Mouse (Mus musculus) kidney, postnatal 0 days (tissue): ENCODE measurements around the gene 6430531B16Rik. TPM values are rescaled to one million over a fixed set of nuclear protein-coding genes. Genes with fewer than 3 reads are reported as not detected.

Source experiments
- ATAC-seq: fragments of 200-750 bp; cut with Nextera tagmentation; replicated peaks from 2 replicates; pipeline ENCODE4 v1.8.0; 2017; ENCODE audit warnings: low read depth, moderate number of reproducible peaks, moderate TSS enrichment, moderate library complexity; ENCODE audit not compliant: low FRiP score
- DNase-seq: peaks from one replicate; pipeline ENCODE4 v3.0.0-alpha.2; 2016; ENCODE audit warnings: low spot score
- H3K27ac ChIP-seq: fragments of 300-500 bp; sonication (generic); 2 replicates; pipeline ENCODE4 v1.5.1; 2014; ENCODE audit warnings: mild to moderate bottlenecking
- H3K27me3 ChIP-seq: fragments of 300-500 bp; sonication (generic); 2 replicates; pipeline ENCODE4 v1.6.1; 2014; ENCODE audit warnings: low read length, mixed read lengths; ENCODE audit not compliant: insufficient read depth
- H3K36me3 ChIP-seq: fragments of 300-500 bp; sonication (generic); 2 replicates; pipeline ENCODE4 v1.6.1; 2014; ENCODE audit warnings: low read length, mixed read lengths; ENCODE audit not compliant: insufficient read depth
- H3K4me1 ChIP-seq: fragments of 300-500 bp; sonication (generic); replicated peaks from 2 replicates; pipeline ENCODE4 v1.6.1; 2014; ENCODE audit warnings: antibody characterized with exemption, low read length, mixed read lengths; ENCODE audit not compliant: insufficient read depth
- H3K4me2 ChIP-seq: fragments of 300-500 bp; sonication (generic); 2 replicates; pipeline ENCODE4 v1.6.1; 2014; ENCODE audit warnings: mild to moderate bottlenecking, low read length, moderate library complexity, mixed read lengths
- H3K4me3 ChIP-seq: fragments of 300-500 bp; sonication (generic); replicated peaks from 2 replicates; pipeline ENCODE4 v1.5.1; 2014; ENCODE audit warnings: low read depth, low read length
- H3K9ac ChIP-seq: fragments of 300-500 bp; sonication (generic); 2 replicates; pipeline ENCODE4 v1.6.1; 2014; ENCODE audit warnings: low read depth, low read length
- H3K9me3 ChIP-seq: fragments of 300-500 bp; sonication (generic); replicated peaks from 2 replicates; pipeline ENCODE4 v1.6.1; 2016; ENCODE audit warnings: low read length, inconsistent platforms, mixed read lengths
- CTCF ChIP-seq: IDR thresholded peaks from 2 replicates; pipeline ENCODE4 v1.5.1; 2016; ENCODE audit warnings: antibody characterized with exemption, low read depth, mild to moderate bottlenecking, moderate library complexity
- WGBS: fragments of 180-500 bp; shearing (Covaris S2); extraction: QIAGEN DNeasy Blood & Tissue Kit; methylation state at CpG from one replicate; pipeline ENCODE4 v1.1.7; 2014; 5-methylcytosine and 5-hydroxymethylcytosine counted together
- polyA plus RNA-seq: library from polyadenylated mRNA; unstranded; fragments of >200 nt; fragmentation: Nextera tagmentation; extraction: Ambion mirVana; gene quantifications from 2 replicates; pipeline ENCODE4 v1.2.1, GENCODE M21; 2015

6430531B16Rik gene
- polyA plus RNA-seq, 1 experiment from 2014 or later: 0.36 TPM

DNA sequence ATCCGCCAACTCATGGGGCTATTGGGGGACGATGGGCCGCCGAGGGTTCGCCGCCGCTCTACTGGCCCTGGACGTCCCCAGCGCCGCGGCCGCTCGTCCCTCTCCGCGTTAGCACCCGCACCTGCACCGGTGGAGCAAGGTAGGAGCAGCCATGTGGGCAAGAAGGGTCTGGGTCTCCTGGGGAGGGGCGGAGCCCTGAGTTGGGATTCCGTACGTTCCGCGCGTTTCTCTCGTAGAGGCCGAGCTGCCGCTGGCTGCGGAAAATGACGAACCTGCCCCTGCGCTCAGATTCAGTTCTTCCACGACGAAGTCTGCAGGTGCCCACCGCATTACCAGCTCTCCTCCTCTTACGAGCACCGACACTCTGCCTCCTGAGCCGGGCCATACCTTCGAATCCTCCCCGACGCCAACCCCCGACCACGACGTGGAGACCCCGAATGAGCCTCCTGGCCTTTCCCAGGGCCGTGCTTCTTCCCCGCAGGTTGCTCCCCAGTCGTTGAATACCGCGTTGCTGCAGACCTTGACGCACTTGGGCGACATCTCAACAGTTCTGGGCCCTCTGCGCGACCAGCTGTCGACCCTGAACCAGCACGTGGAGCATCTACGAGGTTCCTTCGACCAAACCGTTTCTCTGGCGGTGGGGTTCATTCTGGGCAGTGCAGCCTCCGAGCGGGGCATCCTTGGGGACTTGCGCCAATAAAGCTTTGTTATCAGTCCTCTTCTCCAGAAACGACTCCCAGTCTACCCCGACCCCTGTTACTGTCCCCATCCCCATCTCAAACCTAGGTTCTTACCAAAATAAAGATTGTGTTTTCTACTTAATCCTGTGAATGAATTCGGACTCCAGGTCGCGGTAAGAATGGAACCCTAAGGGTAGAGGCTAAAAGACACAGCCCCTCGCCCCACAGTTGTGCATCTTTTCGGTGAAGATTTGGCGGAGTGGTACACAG, 34.0 kb downstream of the 6430531B16Rik start:
- no peak for DNase-seq
- ATAC-seq: no peak

DNA sequence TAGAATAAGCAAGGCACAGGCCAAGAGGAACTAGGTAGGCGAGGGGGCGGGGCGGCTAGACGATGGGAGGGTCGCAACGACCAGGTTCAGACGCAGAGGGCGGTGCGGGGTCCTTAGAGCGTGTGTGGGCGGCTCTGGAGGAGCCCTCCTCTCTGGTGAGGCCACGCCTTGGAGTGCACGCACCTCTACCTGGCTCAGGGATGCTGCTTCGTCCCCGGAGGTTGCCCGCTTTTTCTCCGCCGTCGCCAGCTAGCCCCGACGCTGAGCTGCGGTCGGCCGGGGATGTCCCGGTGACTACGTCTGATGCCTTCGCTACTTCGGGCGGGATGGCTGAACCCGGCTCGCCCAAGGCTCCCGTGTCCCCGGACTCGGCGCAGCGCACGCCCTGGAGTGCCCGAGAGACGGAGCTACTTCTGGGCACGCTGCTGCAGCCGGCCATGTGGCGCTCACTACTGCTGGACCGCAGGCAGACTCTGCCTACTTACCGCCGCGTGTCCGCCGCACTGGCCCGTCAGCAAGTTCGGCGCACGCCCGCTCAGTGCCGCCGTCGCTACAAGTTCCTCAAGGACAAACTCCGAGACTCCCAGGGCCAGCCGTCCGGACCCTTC, 34.8 kb downstream of the 6430531B16Rik start, which contains the start of gene Utf1:
TSS of gene Utf1 (plus strand) at position 116 of the 608 bp plus-strand sequence.
- WGBS: under 1% methylated on average over 59 of the region's 59 CpGs
- no peak for ATAC-seq
- Histone ChIP-seq H3K27ac (no peak within 1 kb of the TSS), H3K36me3 (no peaks in the 10 kb centered on the region), H3K27me3 (peaks cover 45% of the 10 kb centered on the region), H3K9me3 (no peaks in the 10 kb centered on the region), H3K4me2 (peak within 1 kb of the TSS; percentile 47), H3K4me1 (peaks cover 9% of the 10 kb centered on the region; the same call in 1 of the 2 replicates), H3K9ac (0 out of 2 replicates have a peak within 1 kb of the TSS, but pooled peaks have one; percentile 10), H3K4me3 (peak within 1 kb of the TSS; percentile 31)
- peak; percentile 16 for DNase-seq
- TF ChIP-seq CTCF: no peak

More for the DNA sequence above, 34.0 kb downstream of the 6430531B16Rik start:
- Histone ChIP-seq H3K27ac (no peak overlapping the region), H3K4me1 (peaks cover 9% of the 10 kb centered on the region; the same call in 1 of the 2 replicates), H3K9ac (0 out of 2 replicates have a peak overlapping the region, but pooled peaks have one; percentile 10), H3K4me2 (peak overlapping the region; percentile 47), H3K27me3 (peaks cover 45% of the 10 kb centered on the region), H3K36me3 (no peaks in the 10 kb centered on the region), H3K9me3 (no peaks in the 10 kb centered on the region), H3K4me3 (peak overlapping the region; percentile 31)
- 5% methylated on average over 68 of the region's 68 CpGs for WGBS
- TF ChIP-seq CTCF: no peak

DNA sequence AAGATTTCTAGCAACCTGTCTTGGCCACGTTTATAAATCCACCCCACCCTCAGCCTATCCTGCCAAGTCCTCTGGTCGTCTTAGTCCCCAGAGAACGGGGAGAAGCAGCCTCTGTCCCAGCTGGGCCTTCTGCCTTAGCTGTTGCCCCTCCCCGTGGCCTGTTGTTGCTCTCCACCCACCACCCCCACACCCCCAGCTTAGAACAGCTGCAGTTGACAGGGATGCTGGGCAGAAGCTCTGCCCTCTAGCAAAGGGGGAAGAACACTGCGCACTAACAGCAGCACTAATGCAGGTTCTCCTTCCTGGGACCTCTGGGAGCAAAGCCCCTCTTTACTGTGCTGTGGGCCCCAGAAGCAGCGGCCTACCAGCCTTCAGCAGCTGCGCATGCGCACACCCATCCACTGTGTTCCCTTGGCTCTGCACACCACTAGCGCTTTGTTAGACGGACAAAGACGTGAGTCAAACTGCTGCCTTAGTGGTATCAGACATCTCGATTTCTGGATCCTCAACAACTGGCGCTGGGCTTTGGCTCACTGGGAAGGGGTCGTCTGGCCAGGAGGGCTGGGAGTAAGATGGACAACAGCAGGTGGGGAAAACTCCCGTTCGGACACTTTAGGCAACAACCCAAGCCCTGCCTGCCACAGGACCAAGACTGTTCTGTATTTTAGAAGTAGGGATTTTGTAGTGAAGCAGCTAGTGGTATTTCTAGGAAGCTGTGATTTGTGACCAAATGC, 37.9 kb downstream of the 6430531B16Rik start:
- TF ChIP-seq CTCF: no peak
- Histone ChIP-seq H3K27ac (no peak overlapping the region), H3K9me3 (no peaks in the 10 kb centered on the region), H3K4me3 (no peak overlapping the region), H3K4me2 (no peak overlapping the region), H3K27me3 (peaks cover 37% of the 10 kb centered on the region), H3K4me1 (peaks cover 9% of the 10 kb centered on the region; the same call in 1 of the 2 replicates), H3K36me3 (no peaks in the 10 kb centered on the region), H3K9ac (no peak overlapping the region)
- 63% methylated on average over 16 of the region's 16 CpGs for WGBS
- DNase-seq: no peak
- ATAC-seq: no peak

DNA sequence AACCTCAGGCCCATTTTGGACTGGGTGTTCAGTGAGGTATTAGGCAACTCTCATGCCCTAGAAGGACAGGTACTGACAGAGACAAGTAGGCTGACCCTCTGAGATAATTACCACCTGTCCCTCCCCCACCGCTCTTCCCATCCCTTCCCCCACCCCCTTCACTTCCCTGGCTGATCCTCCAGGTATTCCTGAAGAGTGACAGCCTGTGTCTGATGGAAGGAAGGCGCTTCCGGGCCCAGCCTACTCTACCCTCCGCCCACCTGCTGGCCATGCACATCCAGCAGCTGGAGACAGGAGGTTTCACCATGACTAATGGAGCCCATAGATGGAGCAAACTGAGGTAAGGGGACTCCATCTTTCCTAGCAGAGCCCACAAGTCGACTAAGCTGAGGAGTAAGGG, 40.7 kb downstream of the 6430531B16Rik start:
- TF ChIP-seq CTCF: no peak
- H3K4me2 ChIP-seq: no peak overlapping the region
- no peak overlapping the region for H3K27ac ChIP-seq
- H3K36me3 ChIP-seq: no peaks in the 10 kb centered on the region
- no peak for DNase-seq
- no peak overlapping the region for H3K9ac ChIP-seq
- no peaks in the 10 kb centered on the region for H3K9me3 ChIP-seq
- WGBS: 59% methylated on average over 5 of the region's 5 CpGs
- H3K27me3 ChIP-seq: peaks cover 13% of the 10 kb centered on the region; the same call in 1 of the 2 replicates
- H3K4me1 ChIP-seq: no peaks in the 10 kb centered on the region
- no peak for ATAC-seq
- no peak overlapping the region for H3K4me3 ChIP-seq

- 63% methylated on average over 3 of the region's 3 CpGs for WGBS
- no peak for ATAC-seq
Observed at GRCm38 (mm10) chr7:139937138-139937537, 41.4 kb downstream of the 6430531B16Rik start.

More at GRCm38 (mm10) chr7:139937138-139937537, 41.4 kb downstream of the 6430531B16Rik start:
- Histone ChIP-seq H3K4me2 (no peak overlapping the region), H3K4me1 (no peaks in the 10 kb centered on the region), H3K27me3 (peaks cover 6% of the 10 kb centered on the region; the same call in 1 of the 2 replicates), H3K27ac (no peak overlapping the region), H3K9ac (no peak overlapping the region), H3K9me3 (no peaks in the 10 kb centered on the region), H3K36me3 (no peaks in the 10 kb centered on the region), H3K4me3 (no peak overlapping the region)
- TF ChIP-seq CTCF: no peak
- no peak for DNase-seq
